28 mouse cellular contexts compared by ENCODE assay signal in genomic region chr9:75187646-75188260, GRCm38 (mm10). TPM values are rescaled to one million over a fixed set of nuclear protein-coding genes. Genes with fewer than 3 reads are reported as not detected.
DNase-seq lines count a peak whose midpoint lies in the region; ATAC-seq and TF ChIP-seq lines count a peak whose summit lies in the region.
"Had no signal": no experiment of that assay in that cellular context is flagged by ENCODE, and none has a peak within 500 bp of the region (broad histone marks: within the 10 kb centered on the region; RNA-seq: fewer than 3 reads in every experiment).

No protein-coding gene starts in this region.

- H3K9me3 ChIP-seq in hindbrain, embryonic 13.5 days = no peaks in the 10 kb centered on the region
- no peaks in the 10 kb centered on the region for H3K9me3 ChIP-seq in midbrain, embryonic 14.5 days (ENCODE audit: control insufficient read depth, low read length)
- H3K9me3 ChIP-seq: forebrain, embryonic 13.5 days; heart, embryonic 13.5 days; hindbrain, embryonic 15.5 days had no signal

- 9% methylated on average over 3 of the region's 3 CpGs for WGBS in cerebellum, adult 2 months
- 89% methylated on average over 3 of the region's 3 CpGs for WGBS in hindbrain, embryonic 13.5 days
- WGBS in midbrain, embryonic 14.5 days = 94% methylated on average over 3 of the region's 3 CpGs

- DNase-seq in layer of hippocampus, adult 2 months (ENCODE audit: low spot score in 2 of 2) = no peak
- DNase-seq in layer of hippocampus, adult 9-10 months (ENCODE audit: low spot score) = no peak
- DNase-seq in brain, embryonic 14.5 days (ENCODE audit: low read depth) = peak; percentile 11
- peak; percentile 59 to 80 for DNase-seq in cerebellum, adult 2 months
- peak; percentile 47 to 74 for DNase-seq in cerebellum, postnatal 14 days
- no peak for DNase-seq in urinary bladder, postnatal 4 days (ENCODE audit: low spot score in 2 of 2)
- no peak for DNase-seq in midbrain, embryonic 14.5 days
- DNase-seq: adrenal gland, postnatal 10 days; gastrocnemius, postnatal 25 days; heart, adult 2 months; heart, postnatal 10 days; kidney, adult 11 months; kidney, postnatal 14 days; liver; lung, adult 2 months; lung, postnatal 10 days; thymus, postnatal 14 days had no signal

- peaks cover 10% of the 10 kb centered on the region; the same call in 1 of the 2 replicates for H3K4me1 ChIP-seq in cerebellum, adult 2 months (ENCODE audit: control insufficient read depth, insufficient read depth, low read length)
- H3K4me1 ChIP-seq in hindbrain, embryonic 13.5 days (replicated peaks) = no peaks in the 10 kb centered on the region
- no peaks in the 10 kb centered on the region for H3K4me1 ChIP-seq in midbrain, embryonic 14.5 days (ENCODE audit: control insufficient read depth, insufficient read depth, low read length)
- H3K4me1 ChIP-seq: forebrain, embryonic 13.5 days; heart, embryonic 13.5 days; hindbrain, embryonic 15.5 days had no signal

- no peak for ATAC-seq in hindbrain, embryonic 13.5 days (ENCODE audit: low FRiP score)
- ATAC-seq in midbrain, embryonic 14.5 days (ENCODE audit: low FRiP score, low TSS enrichment) = no peak
- ATAC-seq: forebrain, embryonic 13.5 days; inflammation-experienced regulatory T-cells, adult 6 months; midbrain, embryonic 16.5 days; Patski had no signal

- H3K4me2 ChIP-seq in hindbrain, embryonic 13.5 days = no peak overlapping the region
- no peak overlapping the region for H3K4me2 ChIP-seq in midbrain, embryonic 14.5 days (ENCODE audit: low read length)
- H3K4me2 ChIP-seq: forebrain, embryonic 13.5 days; heart, embryonic 13.5 days; hindbrain, embryonic 15.5 days had no signal

- TF ChIP-seq POLR2A in brain, embryonic 14.5 days (IDR thresholded peaks at IDR 0.05; ENCODE audit: borderline replicate concordance, extremely low read depth, insufficient read depth, insufficient read length, poor library complexity, severe bottlenecking) = no peak
- no peak for TF ChIP-seq POLR2A in cerebellum, adult 2 months (IDR thresholded peaks at IDR 0.05; ENCODE audit: borderline replicate concordance, insufficient read depth, low read length)

- no peak overlapping the region for H3K9ac ChIP-seq in hindbrain, embryonic 13.5 days
- H3K9ac ChIP-seq in midbrain, embryonic 14.5 days (replicated peaks; ENCODE audit: low read length) = no peak overlapping the region
- H3K9ac ChIP-seq: forebrain, embryonic 13.5 days; heart, embryonic 13.5 days; hindbrain, embryonic 15.5 days; liver, embryonic 14.5 days had no signal

- no peak overlapping the region for H3K4me3 ChIP-seq in layer of hippocampus, adult 2 months
- no peak overlapping the region for H3K4me3 ChIP-seq in cerebellum, adult 2 months (replicated peaks; ENCODE audit: insufficient read depth, low read depth, low read length)
- H3K4me3 ChIP-seq in hindbrain, embryonic 13.5 days = no peak overlapping the region
- no peak overlapping the region for H3K4me3 ChIP-seq in midbrain, embryonic 14.5 days (replicated peaks; ENCODE audit: low read depth, low read length)
- H3K4me3 ChIP-seq: forebrain, embryonic 13.5 days; heart, adult 2 months; heart, embryonic 13.5 days; hindbrain, embryonic 15.5 days had no signal

- H3K27me3 ChIP-seq in cerebellum, adult 2 months (ENCODE audit: control insufficient read depth, insufficient read depth, low read length) = no peaks in the 10 kb centered on the region
- H3K27me3 ChIP-seq in hindbrain, embryonic 13.5 days = no peaks in the 10 kb centered on the region
- no peaks in the 10 kb centered on the region for H3K27me3 ChIP-seq in midbrain, embryonic 14.5 days (ENCODE audit: control insufficient read depth, insufficient read depth, low read length)
- H3K27me3 ChIP-seq: forebrain, embryonic 13.5 days; heart, embryonic 13.5 days; hindbrain, embryonic 15.5 days; Patski had no signal

- no peak for TF ChIP-seq CTCF in layer of hippocampus, adult 2 months (conservative IDR thresholded peaks at IDR 0.05)
- no peak for TF ChIP-seq CTCF in brain, embryonic 14.5 days (IDR thresholded peaks at IDR 0.05; ENCODE audit: borderline replicate concordance, extremely low read depth, insufficient read depth, insufficient read length)
- TF ChIP-seq CTCF in cerebellum, adult 2 months (IDR thresholded peaks at IDR 0.05; ENCODE audit: borderline replicate concordance, insufficient read depth, low read depth, low read length) = no peak

- H3K36me3 ChIP-seq in hindbrain, embryonic 13.5 days = peaks cover 73% of the 10 kb centered on the region
- H3K36me3 ChIP-seq in midbrain, embryonic 14.5 days (ENCODE audit: control insufficient read depth, insufficient read depth, low read length) = peaks cover 73% of the 10 kb centered on the region

- H3K27ac ChIP-seq in layer of hippocampus, adult 2 months = peak overlapping the region; percentile 53; the same call in 1 of the 2 replicates
- H3K27ac ChIP-seq in cerebellum, adult 2 months (ENCODE audit: insufficient read depth, low read length) = peak overlapping the region; percentile 44; the same call in 1 of the 2 replicates
- no peak overlapping the region for H3K27ac ChIP-seq in hindbrain, embryonic 13.5 days
- no peak overlapping the region for H3K27ac ChIP-seq in midbrain, embryonic 14.5 days (replicated peaks; ENCODE audit: low read depth, low read length)
- H3K27ac ChIP-seq: forebrain, embryonic 13.5 days; heart, adult 2 months; heart, embryonic 13.5 days; hindbrain, embryonic 15.5 days; liver, embryonic 14.5 days; macrophage had no signal

RNA-seq across cellular contexts. Expression of gene Myo5c, which starts 44.1 kb away (rescaled TPM):
- total RNA-seq in layer of hippocampus, adult 2 months (2021) = under 1 TPM; 0.59 to 0.81 TPM
- polyA plus RNA-seq in brain, embryonic 14.5 days (2012; rRNA removed) = 0.40 and 0.64 TPM in 2 replicates
- 3.9 and 4.1 TPM in 2 replicates for polyA plus RNA-seq in cerebellum, adult 2 months (2012; rRNA removed)
- 0.36 and 0.42 TPM in 2 replicates for polyA plus RNA-seq in hindbrain, embryonic 13.5 days (2015; fragmentation: Nextera tagmentation; extraction: Ambion mirVana)
- polyA plus RNA-seq in midbrain, embryonic 14.5 days (2014; fragmentation: Nextera tagmentation; extraction: Ambion mirVana) = 0.64 and 0.72 TPM in 2 replicates
- total RNA-seq: megakaryocyte-erythroid progenitor cell, adult 5-6 weeks; MEL had no signal
- polyA plus RNA-seq: macrophage had no signal

Comparison
In these comparisons a context has a peak if more than half of its experiments do, and no peak if none do; other contexts are left out.
1. DNase-seq: peak in brain, embryonic 14.5 days (single experiment), cerebellum, adult 2 months (2 of 2) and cerebellum, postnatal 14 days (2 of 2); none in layer of hippocampus, adult 2 months (0 of 2), layer of hippocampus, adult 9-10 months (single experiment), urinary bladder, postnatal 4 days (0 of 2) and midbrain, embryonic 14.5 days (single experiment).
2. H3K27ac ChIP-seq: peak in layer of hippocampus, adult 2 months (single experiment) and cerebellum, adult 2 months (single experiment); none in hindbrain, embryonic 13.5 days (single experiment) and midbrain, embryonic 14.5 days (single experiment).